Mouse (Mus musculus) midbrain, embryonic 10.5 days (tissue): ENCODE measurements around the gene Olfr5. TPM values are rescaled to one million over a fixed set of nuclear protein-coding genes. Genes with fewer than 3 reads are reported as not detected.
"Not testable (repeated sequence)": the region's sequence is repeated elsewhere in the genome, so short reads cannot be mapped to it uniquely, and the experiment has no call there.

ENCODE experiments used
- DNase-seq: peaks from one replicate; pipeline ENCODE4 v3.0.0-alpha.2; 2017; ENCODE audit warnings: low spot score
- H3K27ac ChIP-seq: fragments of 300-500 bp; sonication (generic); replicated peaks from 2 replicates; pipeline ENCODE4 v1.5.1; 2016; ENCODE audit warnings: mild to moderate bottlenecking
- H3K27me3 ChIP-seq: fragments of 300-500 bp; sonication (generic); 2 replicates; pipeline ENCODE4 v1.6.1; 2016; ENCODE audit warnings: low read depth, mild to moderate bottlenecking; ENCODE audit not compliant: poor library complexity, severe bottlenecking
- H3K36me3 ChIP-seq: fragments of 300-500 bp; sonication (generic); 2 replicates; pipeline ENCODE4 v1.6.1; 2016; ENCODE audit warnings: mild to moderate bottlenecking, moderate library complexity
- H3K4me1 ChIP-seq: fragments of 300-500 bp; sonication (generic); 2 replicates; pipeline ENCODE4 v1.6.1; 2016
- H3K4me3 ChIP-seq: fragments of 300-500 bp; sonication (generic); 2 replicates; pipeline ENCODE4 v1.5.1; 2016; ENCODE audit warnings: mild to moderate bottlenecking, moderate library complexity
- H3K9me3 ChIP-seq: fragments of 300-500 bp; sonication (generic); replicated peaks from 2 replicates; pipeline ENCODE4 v1.6.1; 2016; ENCODE audit warnings: mild to moderate bottlenecking
- WGBS: fragments of 180-500 bp; shearing (Covaris S2); methylation state at CpG from one replicate; pipeline ENCODE4 v1.1.7; 2016; 5-methylcytosine and 5-hydroxymethylcytosine counted together
- polyA plus RNA-seq: library from polyadenylated mRNA; unstranded; fragments of >200 nt; fragmentation: Nextera tagmentation; extraction: Ambion mirVana; gene quantifications from 2 replicates; pipeline ENCODE4 v1.2.1, GENCODE M21; 2016

Gene Olfr5
- not detected in 2 replicates for polyA plus RNA-seq

DNA sequence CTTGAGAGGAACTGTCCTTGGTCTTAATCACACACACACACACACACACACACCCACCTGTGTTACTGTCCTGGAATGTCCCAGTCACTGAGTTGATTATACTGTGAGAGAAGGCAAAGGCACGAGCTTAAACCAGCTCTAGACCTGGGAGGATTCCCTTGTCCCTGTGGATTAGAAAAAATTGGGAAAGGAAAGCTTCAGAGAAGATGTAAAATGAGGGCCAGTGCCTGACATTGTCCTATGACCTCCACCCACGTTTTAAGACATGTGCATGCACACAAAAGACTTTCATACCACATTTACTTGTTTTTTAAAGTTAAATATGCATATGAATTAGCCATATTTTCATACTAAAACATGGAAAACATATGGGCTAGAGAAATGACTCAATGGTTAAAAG lies at the start of gene Olfr5:
Olfr5 (minus strand) TSS at position 101 of the 400 bp plus-strand sequence.
- no peak for DNase-seq
- 52% methylated on average over 2 of the region's 2 CpGs for WGBS
- Histone ChIP-seq H3K9me3 (peaks cover 35% of the 10 kb centered on the region), H3K4me1 (no peaks in the 10 kb centered on the region), H3K27ac (no peak within 1 kb of the TSS), H3K36me3 (no peaks in the 10 kb centered on the region), H3K27me3 (no peaks in the 10 kb centered on the region), H3K4me3 (no peak within 1 kb of the TSS)

DNA sequence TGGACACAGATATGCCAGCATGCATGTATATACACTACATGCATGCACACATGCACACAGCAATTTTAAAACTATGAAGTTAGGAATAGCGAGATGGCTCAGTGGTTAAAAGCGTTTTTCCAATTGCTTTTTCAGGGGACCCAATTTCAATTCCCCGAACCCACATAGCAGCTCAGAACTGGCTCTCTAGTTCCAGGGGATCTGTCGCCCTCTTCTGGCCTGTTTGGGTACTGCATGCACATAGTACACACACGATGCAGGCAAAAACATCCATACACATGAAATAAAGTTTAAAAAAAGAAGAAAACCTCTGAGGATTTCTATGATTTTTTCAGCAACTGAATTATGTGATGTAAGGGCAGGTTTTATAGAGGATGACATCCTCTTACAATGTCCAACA lies 39.4 kb upstream of the Olfr5 start:
- H3K4me1 ChIP-seq = no peaks in the 10 kb centered on the region
- DNase-seq = peak; percentile 19

DNA sequence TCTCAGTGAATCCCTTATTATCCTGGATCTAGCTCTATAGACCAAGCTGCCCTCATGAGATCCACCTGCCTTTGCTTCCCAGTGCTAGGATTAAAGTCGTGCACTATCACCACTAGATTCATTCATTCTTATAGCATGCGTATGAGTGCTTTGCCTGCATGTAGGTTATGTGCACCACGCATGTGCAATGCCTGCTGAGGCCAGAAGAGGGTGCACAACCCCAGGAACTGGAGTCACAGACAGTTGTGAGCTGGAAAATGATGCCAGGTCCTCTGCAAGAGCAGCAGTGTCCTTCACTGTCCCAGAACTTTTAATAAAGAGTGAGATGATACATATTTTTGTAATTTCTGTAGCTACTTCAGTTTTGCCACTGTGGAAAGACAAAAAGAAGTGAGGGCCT lies 38.3 kb upstream of the Olfr5 start:
- Histone ChIP-seq H3K27ac (no peak overlapping the region), H3K36me3 (no peaks in the 10 kb centered on the region), H3K4me1 (no peaks in the 10 kb centered on the region), H3K4me3 (no peak overlapping the region), H3K9me3 (peaks cover 78% of the 10 kb centered on the region), H3K27me3 (no peaks in the 10 kb centered on the region)
- 63% methylated on average over 3 of the region's 3 CpGs for WGBS
- no peak for DNase-seq

More for the DNA sequence above, 39.4 kb upstream of the Olfr5 start:
- WGBS = 68% methylated on average over 5 of the region's 5 CpGs
- no peaks in the 10 kb centered on the region for H3K36me3 ChIP-seq
- no peak overlapping the region for H3K4me3 ChIP-seq
- H3K9me3 ChIP-seq = peaks cover 75% of the 10 kb centered on the region
- H3K27me3 ChIP-seq = no peaks in the 10 kb centered on the region
- no peak overlapping the region for H3K27ac ChIP-seq

DNA sequence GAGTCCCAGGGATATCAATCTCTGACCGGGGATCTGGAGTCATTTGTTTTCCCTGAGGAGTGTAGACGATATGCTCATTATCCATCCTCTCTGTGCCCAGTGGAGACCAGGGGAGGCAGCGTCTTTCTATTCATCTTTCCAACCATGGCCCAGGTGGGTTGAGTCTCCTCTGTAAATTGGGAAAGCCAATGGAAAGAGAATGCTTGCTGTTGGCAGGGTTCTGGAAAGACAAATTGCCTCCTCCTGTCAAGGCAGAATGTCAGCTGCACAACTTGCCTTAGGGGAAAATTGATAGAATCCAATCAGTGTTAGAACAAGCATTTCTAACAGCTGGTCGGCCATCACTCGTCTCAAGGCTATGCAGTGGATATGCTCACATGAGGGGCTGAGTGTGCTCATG lies 36.1 kb upstream of the Olfr5 start, which contains the start of gene Olfr1349:
Olfr1349 (minus strand) TSS at position 101 of the 400 bp plus-strand sequence.
- DNase-seq = no peak
- Histone ChIP-seq H3K27me3 (no peaks in the 10 kb centered on the region), H3K9me3 (peaks cover 78% of the 10 kb centered on the region), H3K27ac (no peak within 1 kb of the TSS), H3K36me3 (no peaks in the 10 kb centered on the region), H3K4me1 (no peaks in the 10 kb centered on the region), H3K4me3 (no peak within 1 kb of the TSS)
- WGBS = 90% methylated on average over 5 of the region's 5 CpGs

DNA sequence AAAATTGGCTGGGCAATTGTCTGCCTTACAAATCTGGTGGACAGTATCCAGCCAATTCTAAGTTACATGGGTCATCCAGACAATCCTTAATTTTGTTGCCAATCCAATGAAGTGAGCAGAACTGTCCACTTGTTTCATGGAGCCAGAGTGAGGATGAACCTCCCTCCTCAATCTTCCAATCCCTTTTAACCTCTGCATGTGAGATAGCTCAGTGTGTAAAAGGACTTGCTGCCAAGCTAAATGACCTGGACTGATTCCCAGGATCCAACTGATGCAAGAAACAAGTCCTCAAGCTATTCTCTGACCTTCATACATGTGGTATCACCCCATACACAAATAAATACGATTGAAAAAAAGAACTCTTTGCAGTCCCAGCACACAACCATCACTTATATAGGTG lies 34.9 kb upstream of the Olfr5 start:
- WGBS = 37% methylated on average over 1 of the region's 1 CpGs
- no peaks in the 10 kb centered on the region for H3K36me3 ChIP-seq
- H3K9me3 ChIP-seq = peaks cover 73% of the 10 kb centered on the region
- H3K27ac ChIP-seq = no peak overlapping the region
- no peak overlapping the region for H3K4me3 ChIP-seq
- no peak for DNase-seq
- H3K27me3 ChIP-seq = no peaks in the 10 kb centered on the region
- no peaks in the 10 kb centered on the region for H3K4me1 ChIP-seq

DNA sequence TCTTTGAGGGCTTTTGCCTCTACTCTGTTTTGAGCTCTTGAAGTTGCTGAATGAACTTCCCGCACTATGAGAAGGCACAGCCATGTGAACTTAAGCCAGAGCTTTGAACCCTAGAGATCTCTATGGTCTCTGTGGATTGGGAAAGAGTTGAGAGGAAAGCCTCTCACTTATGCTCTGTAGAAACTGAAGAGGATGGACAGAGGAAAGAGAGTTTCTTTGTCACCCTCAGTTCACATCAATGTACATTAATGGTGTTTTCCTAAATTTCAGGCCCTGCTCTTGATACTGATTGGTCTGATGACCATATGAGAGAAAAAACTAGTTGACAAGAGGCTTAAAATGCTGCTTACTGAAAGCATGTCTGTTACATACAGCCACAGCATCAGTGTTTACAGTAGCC lies 21.9 kb upstream of the Olfr5 start, which contains the start of gene Olfr1348:
Olfr1348 (minus strand) TSS at position 101 of the 400 bp plus-strand sequence.
- no peaks in the 10 kb centered on the region for H3K4me1 ChIP-seq
- no peak for DNase-seq
- 100% methylated on average over 1 of the region's 1 CpGs for WGBS
- no peak within 1 kb of the TSS for H3K4me3 ChIP-seq
- H3K9me3 ChIP-seq = peaks cover 41% of the 10 kb centered on the region; the same call in 1 of the 2 replicates
- no peaks in the 10 kb centered on the region for H3K36me3 ChIP-seq
- H3K27me3 ChIP-seq = no peaks in the 10 kb centered on the region
- no peak within 1 kb of the TSS for H3K27ac ChIP-seq

DNA sequence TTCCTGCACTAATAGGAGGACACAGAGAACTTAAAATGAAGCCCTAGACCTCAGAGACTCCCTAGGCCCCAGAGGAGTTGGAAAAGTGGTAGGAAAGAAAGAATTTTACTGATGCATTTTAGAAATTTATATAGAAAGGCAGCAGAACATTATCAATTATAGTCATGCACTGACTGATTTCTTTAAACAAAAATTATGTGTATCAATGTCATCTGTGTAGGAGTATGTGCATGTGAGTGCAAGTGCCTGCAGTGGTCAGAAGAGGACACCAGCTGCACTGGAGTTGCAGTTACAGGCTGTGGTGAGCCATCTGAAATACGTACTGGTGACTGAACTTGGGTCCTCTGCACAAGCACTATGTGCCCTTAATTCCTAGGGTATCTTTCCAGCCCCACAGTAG lies 12.9 kb upstream of the Olfr5 start, which contains the start of gene Olfr1347:
Olfr1347 (minus strand) TSS at position 101 of the 400 bp plus-strand sequence.
- 57% methylated on average over 1 of the region's 1 CpGs for WGBS
- DNase-seq = no peak

DNA sequence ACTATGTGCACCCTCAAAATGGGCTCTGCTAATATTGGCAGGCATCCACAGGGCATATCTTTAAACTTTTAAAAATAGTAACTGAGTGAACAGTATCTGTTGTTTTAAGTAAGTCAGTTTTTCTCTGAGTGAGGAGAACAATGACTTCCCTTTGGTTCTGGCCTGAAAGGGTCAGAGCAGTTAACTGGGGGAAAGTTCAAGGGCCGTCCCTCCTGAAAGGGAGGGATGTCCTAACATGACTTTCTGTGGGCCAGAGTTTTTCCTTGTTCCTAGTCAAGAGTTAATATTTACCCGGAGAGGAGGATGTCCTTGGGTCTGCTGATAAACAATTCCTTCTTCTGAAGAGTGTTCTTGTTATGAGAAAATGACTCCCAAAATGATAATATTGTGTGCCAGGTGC lies 9.1 kb downstream of the Olfr5 start:
- WGBS = 88% methylated on average over 2 of the region's 2 CpGs
- H3K27ac ChIP-seq, H3K27me3 ChIP-seq, H3K4me1 ChIP-seq, H3K36me3 ChIP-seq, DNase-seq, H3K4me3 ChIP-seq: not testable (repeated sequence)
- peaks cover 44% of the 10 kb centered on the region for H3K9me3 ChIP-seq

More for the DNA sequence above, 12.9 kb upstream of the Olfr5 start, which contains the start of gene Olfr1347:
- Histone ChIP-seq H3K4me1 (no peaks in the 10 kb centered on the region), H3K27me3 (no peaks in the 10 kb centered on the region), H3K27ac (no peak within 1 kb of the TSS), H3K36me3 (no peaks in the 10 kb centered on the region), H3K4me3 (no peak within 1 kb of the TSS), H3K9me3 (peaks cover 57% of the 10 kb centered on the region)

DNA sequence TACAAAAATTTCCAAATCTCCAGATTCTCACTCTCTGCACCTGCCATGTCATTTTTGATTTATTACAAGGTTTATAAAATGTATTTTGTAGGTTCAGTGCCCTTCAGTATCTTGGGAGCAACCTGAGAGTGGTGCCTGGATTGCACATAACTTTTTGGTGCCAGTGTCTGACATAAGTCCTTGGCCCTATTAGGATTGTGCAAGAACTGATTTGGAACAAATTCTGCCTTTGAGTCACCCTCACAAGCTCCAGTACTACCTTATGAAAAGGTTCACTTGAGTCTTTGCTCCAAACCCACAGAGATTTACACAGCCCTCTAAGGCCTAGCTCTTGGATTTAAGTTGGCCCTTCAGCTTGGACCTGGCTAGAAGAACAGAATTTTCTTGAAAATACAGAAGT lies 19.8 kb downstream of the Olfr5 start, which contains the start of gene Olfr1346:
Olfr1346 (plus strand) TSS at position 151 of the 400 bp plus-strand sequence.
- Histone ChIP-seq H3K36me3 (no peaks in the 10 kb centered on the region), H3K9me3 (0 out of 2 replicates have a peak, but pooled peaks cover 7% of the 10 kb centered on the region), H3K4me3 (no peak within 1 kb of the TSS), H3K4me1 (no peaks in the 10 kb centered on the region), H3K27me3 (no peaks in the 10 kb centered on the region), H3K27ac (no peak within 1 kb of the TSS)
- DNase-seq = no peak

DNA sequence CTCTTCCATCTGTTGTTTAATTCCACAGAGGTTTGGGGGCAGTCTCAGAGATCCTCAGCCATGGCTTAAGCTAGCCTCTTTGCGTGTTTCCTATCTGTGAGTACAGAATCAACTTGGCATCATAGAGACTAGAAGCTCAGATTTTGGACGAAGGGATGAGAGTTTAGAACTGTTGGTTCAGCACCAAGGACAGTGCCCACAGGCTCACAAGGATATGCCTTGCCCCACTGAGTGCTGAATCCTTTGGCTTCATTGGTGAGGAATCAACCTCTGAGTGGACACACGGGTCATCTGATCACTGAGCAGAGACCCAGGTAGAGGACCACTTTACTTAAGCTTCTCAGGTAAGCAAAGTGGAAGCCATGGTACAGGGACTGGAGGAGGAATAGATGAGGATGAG lies 30.3 kb downstream of the Olfr5 start:
- Histone ChIP-seq H3K27me3 (no peaks in the 10 kb centered on the region), H3K9me3 (peaks cover 21% of the 10 kb centered on the region), H3K4me1 (no peaks in the 10 kb centered on the region), H3K27ac (no peak overlapping the region), H3K36me3 (no peaks in the 10 kb centered on the region), H3K4me3 (no peak overlapping the region)
- DNase-seq = no peak
- WGBS = 55% methylated on average over 3 of the region's 3 CpGs

DNA sequence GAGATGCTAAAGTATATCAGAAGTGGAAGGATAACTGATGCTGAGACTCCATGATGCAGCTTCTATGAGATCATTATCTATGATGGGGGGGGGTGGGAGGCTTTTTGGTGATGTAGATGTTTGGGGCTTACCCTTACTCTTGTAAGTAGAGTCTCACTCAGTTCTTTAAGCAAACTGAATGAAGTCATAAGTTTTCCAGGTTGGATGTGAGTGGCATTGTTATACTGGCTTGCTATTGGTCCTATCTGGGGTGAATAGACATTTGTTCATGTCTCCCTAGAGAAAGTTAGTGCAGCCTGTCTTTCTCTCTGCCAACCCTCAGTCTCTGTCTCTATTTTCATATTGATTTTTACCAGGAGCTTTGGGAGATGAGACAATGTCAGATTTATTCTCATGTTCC lies 30.9 kb downstream of the Olfr5 start, which contains the start of gene Olfr1336:
Olfr1336 (plus strand) TSS at position 301 of the 400 bp plus-strand sequence.
- Histone ChIP-seq H3K27me3 (no peaks in the 10 kb centered on the region), H3K9me3 (peaks cover 17% of the 10 kb centered on the region), H3K36me3 (no peaks in the 10 kb centered on the region), H3K27ac (no peak within 1 kb of the TSS), H3K4me3 (no peak within 1 kb of the TSS), H3K4me1 (no peaks in the 10 kb centered on the region)
- DNase-seq = no peak

DNA sequence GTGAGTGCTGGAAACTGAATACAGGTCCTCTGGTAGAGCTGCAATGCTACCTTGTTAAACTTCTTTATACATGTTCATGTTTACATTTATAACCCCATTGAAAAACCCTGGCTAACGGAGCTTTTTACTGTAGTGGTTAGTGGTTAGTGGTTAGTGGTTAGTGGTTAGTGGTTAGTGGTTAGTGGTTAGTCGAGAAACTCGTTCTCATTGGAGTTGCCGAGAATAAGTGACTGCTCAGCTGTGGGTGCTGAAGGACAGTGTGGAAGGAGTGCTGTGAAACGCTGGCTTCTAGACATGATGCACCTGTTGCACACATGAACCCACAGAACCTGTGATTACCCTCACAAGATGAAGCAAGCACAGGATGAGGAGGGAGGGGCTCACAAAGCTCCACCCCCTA lies 39.0 kb downstream of the Olfr5 start:
- H3K27me3 ChIP-seq = no peaks in the 10 kb centered on the region
- WGBS = 89% methylated on average over 5 of the region's 5 CpGs
- no peak overlapping the region for H3K4me3 ChIP-seq
- no peak for DNase-seq
- peaks cover 16% of the 10 kb centered on the region; the same call in 1 of the 2 replicates for H3K9me3 ChIP-seq
- H3K36me3 ChIP-seq = no peaks in the 10 kb centered on the region
- no peaks in the 10 kb centered on the region for H3K4me1 ChIP-seq
- H3K27ac ChIP-seq = no peak overlapping the region

DNA sequence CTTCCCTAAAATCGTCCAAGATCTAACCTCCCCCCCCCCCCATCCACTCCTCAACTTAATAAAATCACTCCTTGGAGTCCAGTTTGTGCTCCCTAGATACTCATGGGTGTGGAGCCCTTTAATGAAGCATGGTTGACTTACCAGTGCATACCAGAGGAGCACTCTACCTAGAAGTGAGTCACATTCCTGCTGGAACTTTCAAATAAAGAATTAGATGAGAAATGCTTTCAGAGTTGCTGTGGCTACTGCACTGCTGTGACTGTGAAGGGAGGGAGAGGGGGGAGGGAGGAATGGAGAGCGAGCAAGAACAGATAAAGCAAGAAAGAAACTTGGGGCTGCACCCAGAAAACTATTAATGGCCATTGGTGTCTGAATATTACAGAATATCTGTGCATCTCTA lies 45.6 kb downstream of the Olfr5 start:
- H3K9me3 ChIP-seq = 0 out of 2 replicates have a peak, but pooled peaks cover 6% of the 10 kb centered on the region
- H3K27me3 ChIP-seq = no peaks in the 10 kb centered on the region
- WGBS = 60% methylated on average over 2 of the region's 2 CpGs
- no peak overlapping the region for H3K27ac ChIP-seq
- H3K36me3 ChIP-seq = no peaks in the 10 kb centered on the region
- no peak for DNase-seq
- H3K4me1 ChIP-seq = no peaks in the 10 kb centered on the region; the same call in 1 of the 2 replicates
- no peak overlapping the region for H3K4me3 ChIP-seq
